Mouse (Mus musculus) small intestine, adult 2 months (tissue): ENCODE data around the gene Psen2. TPM values are rescaled to one million over a fixed set of nuclear protein-coding genes. Genes with fewer than 3 reads are reported as not detected.
A peak's percentile ranks its signal among the peaks of the same experiment; 100 is the strongest.

ENCODE experiments used
- H3K27ac ChIP-seq: fragments of 200-500 bp; 2 replicates; pipeline ENCODE4 v1.5.1; 2012; ENCODE audit warnings: low read depth, low read length, control low read depth, inconsistent platforms; ENCODE audit not compliant: insufficient read depth
- H3K27me3 ChIP-seq: fragments of 200-500 bp; 2 replicates; pipeline ENCODE4 v1.6.1; 2012; ENCODE audit warnings: mild to moderate bottlenecking, moderate library complexity, low read length, inconsistent platforms; ENCODE audit not compliant: control insufficient read depth, insufficient read depth
- H3K36me3 ChIP-seq: fragments of 200-500 bp; 2 replicates; pipeline ENCODE4 v1.6.1; 2012; ENCODE audit warnings: mild to moderate bottlenecking, low read length, control low read depth, inconsistent platforms; ENCODE audit not compliant: control insufficient read depth, insufficient read depth
- H3K4me1 ChIP-seq: fragments of 200-500 bp; 2 replicates; pipeline ENCODE4 v1.6.1; 2012; ENCODE audit warnings: low read length, inconsistent platforms, mixed read lengths; ENCODE audit not compliant: control insufficient read depth, insufficient read depth, insufficient read length
- H3K4me3 ChIP-seq: fragments of 200-500 bp; 2 replicates; pipeline ENCODE4 v1.5.1; 2012; ENCODE audit warnings: low read depth, mild to moderate bottlenecking, control low read depth, inconsistent platforms, low read length, moderate library complexity
- CTCF ChIP-seq: fragments of 200-500 bp; IDR thresholded peaks from 2 replicates; pipeline ENCODE4 v1.5.1; 2012; ENCODE audit warnings: low read depth, mild to moderate bottlenecking, control low read depth, inconsistent platforms, low read length, moderate library complexity, mixed read lengths; ENCODE audit not compliant: insufficient replicate concordance, insufficient read length; ENCODE audit errors: extremely low read depth
- POLR2A ChIP-seq: fragments of 200-500 bp; IDR thresholded peaks from 2 replicates; pipeline ENCODE4 v1.6.1; 2012; ENCODE audit warnings: low read depth, mild to moderate bottlenecking, control low read depth, inconsistent platforms, low read length, moderate library complexity
- WGBS: fragments of 180-500 bp; shearing (Covaris S2); methylation state at CpG from one replicate; pipeline ENCODE4 v1.1.7; 2018; 5-methylcytosine and 5-hydroxymethylcytosine counted together
- polyA plus RNA-seq: library from polyadenylated mRNA; depleted of rRNA; stranded (reverse); fragments of >200 nt; gene quantifications from 2 replicates; pipeline ENCODE4 v1.2.3, GENCODE M21; 2012

Psen2 gene
- polyA plus RNA-seq, 1 experiment: 24.7 TPM

DNA sequence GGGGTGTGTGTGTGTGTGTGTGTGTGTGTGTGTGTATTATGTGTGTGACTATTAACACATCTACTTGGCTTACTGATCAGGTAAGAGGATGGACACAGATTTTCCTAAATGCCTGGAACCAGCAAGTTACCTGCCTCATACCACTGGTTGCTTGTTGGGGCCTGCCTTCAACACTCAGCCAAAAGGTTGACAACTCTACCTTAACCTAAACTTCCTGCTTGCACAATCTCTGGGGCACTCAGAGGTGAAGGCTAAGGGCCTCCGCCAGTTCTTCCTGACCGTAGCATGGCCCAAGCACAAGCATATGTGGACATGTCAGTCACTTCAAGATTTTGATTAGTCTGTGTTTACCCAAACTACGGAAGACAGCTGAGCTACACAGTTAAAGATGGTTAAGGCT is 65.3 kb downstream of the Psen2 start:
- Histone ChIP-seq H3K4me1 (peaks cover 9% of the 10 kb centered on the region), H3K27ac (no peak overlapping the region), H3K27me3 (no peaks in the 10 kb centered on the region), H3K36me3 (no peaks in the 10 kb centered on the region), H3K4me3 (no peak overlapping the region)
- WGBS: 77% methylated on average over 3 of the region's 3 CpGs
- TF ChIP-seq CTCF: no peak
- TF ChIP-seq POLR2A: no peak

DNA sequence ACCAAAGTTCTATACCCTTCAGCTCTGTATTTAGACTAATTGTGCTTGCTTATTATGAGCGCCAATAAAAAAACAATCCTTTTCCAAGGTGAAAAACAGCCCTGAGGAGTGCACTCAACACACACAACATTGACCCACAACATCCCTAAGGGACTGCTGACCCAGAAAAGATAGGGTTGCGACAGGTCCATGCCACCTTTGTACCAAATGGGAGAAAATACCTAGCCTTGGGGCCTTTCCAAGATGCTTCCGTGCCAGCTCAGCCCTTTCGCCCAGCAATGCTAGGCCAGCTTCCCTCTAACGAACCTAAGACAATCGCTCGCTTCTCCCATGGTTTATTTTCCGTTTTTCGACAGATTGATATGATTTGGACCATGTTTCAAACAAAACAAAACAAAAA is 66.7 kb downstream of the Psen2 start:
- TF ChIP-seq CTCF (no peak), POLR2A (no peak)
- Histone ChIP-seq H3K4me3 (no peak overlapping the region), H3K36me3 (no peaks in the 10 kb centered on the region), H3K27me3 (no peaks in the 10 kb centered on the region), H3K27ac (no peak overlapping the region), H3K4me1 (peaks cover 17% of the 10 kb centered on the region)
- WGBS: 88% methylated on average over 9 of the region's 9 CpGs

GRCm38 (mm10) chr1:180195703-180196381 is 67.4 kb downstream of the Psen2 start:
- Histone ChIP-seq H3K36me3 (no peaks in the 10 kb centered on the region), H3K4me1 (peaks cover 22% of the 10 kb centered on the region), H3K27me3 (no peaks in the 10 kb centered on the region), H3K4me3 (peak overlapping the region; percentile 84), H3K27ac (peak overlapping the region; percentile 77)
- TF ChIP-seq CTCF (no peak), POLR2A (peak; percentile 79)
- under 1% methylated on average over 57 of the region's 57 CpGs for WGBS

DNA sequence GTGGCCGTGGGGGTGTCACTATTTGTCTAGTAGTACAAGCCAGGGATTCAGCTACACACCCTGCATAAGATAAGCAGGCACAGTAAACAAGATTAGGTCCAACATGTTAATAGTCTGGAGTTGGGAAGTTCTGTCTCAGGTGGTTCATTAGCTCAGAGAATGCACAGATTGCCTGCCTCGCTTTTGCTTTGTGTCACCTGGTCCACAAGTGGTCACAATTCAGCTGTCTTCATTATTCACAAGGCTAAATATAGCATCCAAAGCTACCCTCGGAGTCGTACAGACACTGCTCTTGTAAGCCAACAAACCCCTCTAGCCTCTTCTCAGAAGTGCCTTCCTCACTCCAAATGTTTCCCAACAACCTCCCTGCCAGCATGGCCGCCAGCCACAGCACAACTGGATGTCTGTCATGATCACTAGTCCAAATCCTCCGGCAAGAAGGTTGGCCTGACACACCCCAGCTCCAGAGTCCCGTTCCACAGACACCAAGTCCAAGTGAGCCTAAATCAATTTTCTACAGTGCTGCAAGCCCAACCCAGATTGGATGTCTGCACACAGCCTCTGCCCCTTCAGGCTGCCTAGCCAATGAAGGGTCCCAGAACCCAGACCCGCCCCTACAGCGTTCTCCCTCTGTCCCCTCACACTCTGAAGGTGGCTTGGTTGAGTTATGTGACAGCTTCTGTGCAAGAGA is 68.3 kb downstream of the Psen2 start:
- peak overlapping the region; percentile 77 for H3K27ac ChIP-seq
- H3K4me1 ChIP-seq: peaks cover 22% of the 10 kb centered on the region
- peak overlapping the region; percentile 84 for H3K4me3 ChIP-seq
- WGBS: 7% methylated on average over 9 of the region's 9 CpGs
- H3K36me3 ChIP-seq: no peaks in the 10 kb centered on the region
- TF ChIP-seq CTCF (no peak), POLR2A (no peak)
- H3K27me3 ChIP-seq: no peaks in the 10 kb centered on the region

DNA sequence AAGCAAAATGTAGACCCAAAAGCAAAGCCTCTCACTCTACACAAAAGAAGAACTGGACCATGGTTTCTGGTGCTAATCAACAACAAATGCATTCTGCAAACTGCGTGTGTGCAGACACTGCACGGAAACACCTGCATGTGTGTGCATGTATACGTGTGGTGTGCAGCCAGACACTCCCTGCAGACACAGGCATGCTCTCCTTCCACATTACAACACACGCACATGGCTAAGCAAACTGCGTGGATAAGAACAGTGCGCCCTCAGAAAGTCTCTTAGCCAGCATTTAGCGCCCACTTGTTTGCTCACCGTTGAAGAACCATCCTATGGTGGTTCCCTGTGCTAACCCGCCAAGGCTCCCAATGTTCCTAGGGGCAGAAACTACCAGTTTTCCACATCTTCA is 69.2 kb downstream of the Psen2 start:
- Histone ChIP-seq H3K27ac (peak overlapping the region; percentile 77), H3K4me3 (peak overlapping the region; percentile 26), H3K27me3 (no peaks in the 10 kb centered on the region), H3K36me3 (no peaks in the 10 kb centered on the region), H3K4me1 (peaks cover 22% of the 10 kb centered on the region)
- TF ChIP-seq CTCF: no peak
- no peak for TF ChIP-seq POLR2A
- 29% methylated on average over 9 of the region's 9 CpGs for WGBS

GRCm38 (mm10) chr1:180193391-180193935 is 69.8 kb downstream of the Psen2 start:
- 21% methylated on average over 8 of the region's 8 CpGs for WGBS

GRCm38 (mm10) chr1:180192866-180193265 is 70.4 kb downstream of the Psen2 start:
- TF ChIP-seq POLR2A (no peak), CTCF (no peak)

More at GRCm38 (mm10) chr1:180193391-180193935, 69.8 kb downstream of the Psen2 start:
- Histone ChIP-seq H3K36me3 (no peaks in the 10 kb centered on the region), H3K4me1 (peaks cover 22% of the 10 kb centered on the region), H3K27me3 (no peaks in the 10 kb centered on the region), H3K27ac (peak overlapping the region; percentile 77), H3K4me3 (no peak overlapping the region)
- no peak for TF ChIP-seq POLR2A
- no peak for TF ChIP-seq CTCF

More at GRCm38 (mm10) chr1:180192866-180193265, 70.4 kb downstream of the Psen2 start:
- WGBS: 14% methylated on average over 4 of the region's 4 CpGs
- H3K27ac ChIP-seq: peak overlapping the region; percentile 69
- H3K27me3 ChIP-seq: no peaks in the 10 kb centered on the region
- peak overlapping the region; percentile 49 for H3K4me3 ChIP-seq
- peaks cover 22% of the 10 kb centered on the region for H3K4me1 ChIP-seq
- no peaks in the 10 kb centered on the region for H3K36me3 ChIP-seq
